ENCODE assay signal across 21 mouse cellular contexts in the genomic region with DNA sequence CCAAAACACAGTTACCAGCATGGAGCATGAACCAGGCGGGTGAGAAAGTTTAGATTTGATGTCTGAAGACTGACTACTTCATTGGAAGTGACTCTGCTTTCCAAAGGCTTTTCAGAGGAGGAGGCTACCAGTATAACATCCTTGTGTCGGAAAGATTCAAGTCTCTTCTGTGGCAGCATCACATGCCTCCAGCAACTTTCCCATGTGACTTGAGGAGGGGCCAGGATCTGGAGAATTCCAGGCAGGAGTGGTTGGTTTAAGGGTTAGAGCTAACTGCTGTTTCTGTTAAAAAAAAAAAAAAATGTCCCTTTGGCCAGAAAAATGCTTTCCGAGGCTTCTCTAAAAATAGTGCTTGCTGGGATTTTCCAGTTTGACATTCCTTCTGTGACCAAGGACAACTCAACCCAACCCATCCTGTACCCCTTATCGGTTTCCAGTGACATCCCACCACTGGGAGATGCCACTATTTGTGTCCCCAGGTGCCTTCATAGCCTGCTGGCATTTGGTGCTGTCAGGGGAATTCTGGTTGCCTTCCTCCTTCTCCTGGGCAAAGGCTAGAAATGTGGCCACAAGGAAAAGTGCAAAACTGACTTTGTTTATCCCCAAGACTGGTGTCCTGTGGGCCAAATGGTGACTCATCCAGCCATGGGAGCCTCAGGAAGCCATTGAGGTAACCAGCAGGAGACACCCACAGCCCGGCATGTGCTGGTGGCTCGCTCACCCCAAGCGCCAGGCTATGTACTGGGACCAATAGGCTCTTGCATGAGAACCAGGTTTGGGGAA. TPM values are rescaled to one million over a fixed set of nuclear protein-coding genes. Genes with fewer than 3 reads are reported as not detected.
DNase-seq lines count a peak whose midpoint lies in the region; ATAC-seq and TF ChIP-seq lines count a peak whose summit lies in the region.
"Had no signal": no experiment of that assay in that cellular context is flagged by ENCODE, and none has a peak within 500 bp of the region (broad histone marks: within the 10 kb centered on the region; RNA-seq: fewer than 3 reads in every experiment).

No protein-coding gene starts in this region.

- H3K36me3 ChIP-seq in kidney, adult 2 months (ENCODE audit: control insufficient read depth, insufficient read depth, low read length), result no peaks in the 10 kb centered on the region
- no peaks in the 10 kb centered on the region for H3K36me3 ChIP-seq in kidney, embryonic 14.5 days (ENCODE audit: control insufficient read depth, insufficient read depth, low read length)
- H3K36me3 ChIP-seq: embryonic facial prominence, embryonic 12.5 days; forebrain, embryonic 15.5 days; heart, embryonic 15.5 days; hindbrain, embryonic 10.5 days; limb, embryonic 10.5 days had no signal

- intact Hi-C loops in gastrocnemius, postnatal 14 days (cut with DNase I; ENCODE audit: low total_unique reads), result loop anchor here (10.0 kb wide), 1 partner anchor 64 kb away; no protein-coding TSS in a partner anchor

- no peak overlapping the region for H3K4me3 ChIP-seq in kidney, adult 2 months (ENCODE audit: insufficient read depth, low read depth, low read length)
- H3K4me3 ChIP-seq in kidney, embryonic 14.5 days (ENCODE audit: low read length), result no peak overlapping the region
- H3K4me3 ChIP-seq: embryonic facial prominence, embryonic 12.5 days; forebrain, embryonic 15.5 days; heart, embryonic 15.5 days; hindbrain, embryonic 10.5 days; limb, embryonic 10.5 days; megakaryocyte, embryonic 14.5 days had no signal

- peak; percentile 24 for DNase-seq in gastrocnemius, postnatal 14 days
- no peak for DNase-seq in gastrocnemius, postnatal 10 days
- peak; percentile 25 for DNase-seq in kidney, adult 2 months
- peak; percentile 77 for DNase-seq in 3T3-L1 (ENCODE audit: low read depth, low spot score)
- no peak for DNase-seq in Patski (ENCODE audit: low read depth, low spot score)
- DNase-seq in ovary, postnatal 14 days (ENCODE audit: low spot score), result no peak
- no peak for DNase-seq in neural tube, embryonic 10.5 days (ENCODE audit: extremely low spot score, low spot score)
- DNase-seq: cerebellum, adult 9-10 months; liver, postnatal 0 days; midbrain, embryonic 14.5 days; right cerebral cortex, postnatal 4 days; thymus, postnatal 36 days had no signal

- ATAC-seq in kidney, embryonic 14.5 days (ENCODE audit: low FRiP score, low TSS enrichment), result no peak
- peak; percentile 11 for ATAC-seq in Patski
- ATAC-seq: forebrain, embryonic 15.5 days; hindbrain, postnatal 0 days; intestine, postnatal 0 days; liver, postnatal 0 days had no signal

- H3K4me2 ChIP-seq in kidney, embryonic 14.5 days (replicated peaks; ENCODE audit: low read depth, low read length), result no peak overlapping the region
- H3K4me2 ChIP-seq: embryonic facial prominence, embryonic 12.5 days; forebrain, embryonic 15.5 days; heart, embryonic 15.5 days had no signal

- TF ChIP-seq POLR2A in kidney, adult 2 months (IDR thresholded peaks at IDR 0.05; ENCODE audit: low read depth, low read length), result no peak

- CTCF ChIA-PET in Patski (lab: Charles Lee), result interaction anchor here (1.9 kb wide), 1 partner anchor 66 kb away, joined by 9 read pairs; no protein-coding TSS in a partner anchor

- no peaks in the 10 kb centered on the region for H3K27me3 ChIP-seq in kidney, adult 2 months (replicated peaks; ENCODE audit: control insufficient read depth, insufficient read depth, low read length)
- no peaks in the 10 kb centered on the region for H3K27me3 ChIP-seq in kidney, embryonic 14.5 days (ENCODE audit: control insufficient read depth, insufficient read depth, low read length)
- no peaks in the 10 kb centered on the region for H3K27me3 ChIP-seq in Patski
- H3K27me3 ChIP-seq: embryonic facial prominence, embryonic 12.5 days; forebrain, embryonic 15.5 days; heart, embryonic 15.5 days had no signal

- no peak overlapping the region for H3K9ac ChIP-seq in kidney, embryonic 14.5 days (ENCODE audit: low read depth, low read length)
- H3K9ac ChIP-seq: embryonic facial prominence, embryonic 12.5 days; forebrain, embryonic 15.5 days; heart, embryonic 15.5 days; liver, postnatal 0 days had no signal

- H3K27ac ChIP-seq in kidney, adult 2 months (ENCODE audit: insufficient read depth, low read depth, low read length), result peak overlapping the region; percentile 47
- H3K27ac ChIP-seq in kidney, embryonic 14.5 days (ENCODE audit: low read depth, low read length), result no peak overlapping the region
- H3K27ac ChIP-seq: embryonic facial prominence, embryonic 12.5 days; forebrain, embryonic 15.5 days; heart, embryonic 15.5 days; hindbrain, embryonic 10.5 days; hindbrain, postnatal 0 days; limb, embryonic 10.5 days had no signal

- H3K4me1 ChIP-seq in kidney, adult 2 months (ENCODE audit: control insufficient read depth, insufficient read depth, low read length), result peaks cover 4% of the 10 kb centered on the region
- no peaks in the 10 kb centered on the region for H3K4me1 ChIP-seq in kidney, embryonic 14.5 days (ENCODE audit: control insufficient read depth, insufficient read depth, low read length)
- H3K4me1 ChIP-seq: embryonic facial prominence, embryonic 12.5 days; forebrain, embryonic 15.5 days; hindbrain, embryonic 10.5 days; limb, embryonic 10.5 days had no signal

- in situ Hi-C loops in Patski (cut with MboI; ENCODE audit: low pct_unique_long_range_greater_than_20kb), result loop anchor here (10.0 kb wide), 1 partner anchor 164 kb away; a partner anchor contains a TSS

- no peak for TF ChIP-seq CTCF in kidney, adult 2 months (conservative IDR thresholded peaks at IDR 0.05; ENCODE audit: insufficient read depth, insufficient read length, low read depth, low read length)
- TF ChIP-seq CTCF in Patski (IDR thresholded peaks at IDR 0.05), result no peak

- POLR2A ChIA-PET in Patski (lab: Charles Lee), result interaction anchor here (0.5 to 1.2 kb wide), 2 partner anchors 34 kb away, joined by 3 to 4 read pairs; a partner anchor contains a TSS

- H3K9me3 ChIP-seq in kidney, embryonic 14.5 days (ENCODE audit: control insufficient read depth, low read length), result no peaks in the 10 kb centered on the region
- H3K9me3 ChIP-seq: embryonic facial prominence, embryonic 12.5 days; forebrain, embryonic 15.5 days; heart, embryonic 15.5 days; limb, embryonic 10.5 days had no signal

- WGBS in kidney, adult 2 months, result 73% methylated on average over 7 of the region's 7 CpGs
- WGBS in kidney, embryonic 14.5 days, result 85% methylated on average over 7 of the region's 7 CpGs

RNA-seq across cellular contexts. Expression of a gene that starts 12.9 kb away (rescaled TPM):
- 1 to 10 TPM; 4.7 to 4.8 TPM for total RNA-seq in gastrocnemius, postnatal 14 days (2021)
- total RNA-seq in gastrocnemius, postnatal 10 days (2021), result 1 to 10 TPM; 6.3 to 7.6 TPM
- polyA plus RNA-seq in kidney, adult 2 months (2012; rRNA removed), result 31.4 and 32.4 TPM in 2 replicates
- polyA plus RNA-seq in kidney, embryonic 14.5 days (2014; fragmentation: Nextera tagmentation; extraction: Ambion mirVana), result 5.6 and 6.4 TPM in 2 replicates
- 39.8 TPM for polyA plus RNA-seq in Patski (2021)

RNA-seq across cellular contexts. Expression of a gene that starts 34.3 kb away (rescaled TPM):
- total RNA-seq in gastrocnemius, postnatal 14 days (2021), result 100 to 1,000 TPM in 1 of 2 experiments, 10 to 100 TPM in 1; 99.3 to 104 TPM
- 100 to 1,000 TPM; 101 to 112 TPM for total RNA-seq in gastrocnemius, postnatal 10 days (2021)
- polyA plus RNA-seq in kidney, adult 2 months (2012; rRNA removed), result 14.7 and 20.3 TPM in 2 replicates
- 25.8 and 56.6 TPM in 2 replicates for polyA plus RNA-seq in kidney, embryonic 14.5 days (2014; fragmentation: Nextera tagmentation; extraction: Ambion mirVana)
- 93.1 TPM for polyA plus RNA-seq in Patski (2021)

Comparison
In these comparisons a context has a peak if more than half of its experiments do, and no peak if none do; other contexts are left out.
1. DNase-seq: peak in gastrocnemius, postnatal 14 days (single experiment), kidney, adult 2 months (single experiment) and 3T3-L1 (single experiment); none in gastrocnemius, postnatal 10 days (single experiment), Patski (single experiment), ovary, postnatal 14 days (single experiment) and neural tube, embryonic 10.5 days (single experiment).